Mouse (Mus musculus): Measurements from ENCODE around the gene Olfr722.
"Not testable (repeated sequence)": the region's sequence is repeated elsewhere in the genome, so short reads cannot be mapped to it uniquely, and the experiment has no call there.

Olfr722 gene

DNA sequence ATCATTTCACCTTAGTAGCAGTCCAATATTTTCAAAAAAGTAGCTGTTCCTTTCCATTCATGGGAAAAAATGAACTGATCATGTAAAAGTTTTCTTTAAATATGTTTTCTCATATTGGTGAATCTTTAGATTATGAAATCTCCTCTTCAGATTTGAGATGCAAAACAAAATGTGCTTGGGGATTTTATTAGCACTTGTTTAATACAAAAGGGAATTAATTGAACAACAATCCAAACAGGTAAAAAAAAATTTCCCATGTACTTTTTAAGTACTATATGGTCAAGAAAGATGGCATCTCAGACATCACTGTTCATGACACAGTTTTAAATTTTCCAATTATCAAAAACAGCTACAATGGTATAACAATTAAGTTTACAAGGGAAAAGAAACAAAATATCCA lies at the start of gene Olfr722:
Olfr722 (minus strand) TSS at position 101 of the 400 bp plus-strand sequence.
- DNase-seq, result no peak

DNA sequence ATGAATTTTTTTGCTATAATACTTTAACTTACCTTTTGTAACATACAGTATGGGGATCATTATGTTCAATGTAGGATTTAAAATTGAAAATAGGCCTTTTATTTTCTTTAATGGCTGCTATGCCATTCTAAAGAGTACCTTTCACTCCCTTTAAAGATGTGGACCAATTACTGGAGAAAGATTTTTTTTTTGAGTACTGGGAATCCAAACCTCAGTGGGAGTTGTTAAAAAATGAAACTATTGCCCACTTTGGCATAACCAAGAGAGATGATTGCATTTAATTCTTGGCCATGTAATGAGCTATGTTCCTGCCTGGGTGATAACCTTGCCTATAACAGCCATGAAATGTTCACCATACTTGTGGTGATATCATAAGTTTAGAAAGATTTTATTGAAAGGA lies 29.9 kb upstream of the Olfr722 start, which contains the start of gene Olfr723:
Olfr723 (minus strand) TSS at position 101 of the 400 bp plus-strand sequence.
- not testable (repeated sequence) for DNase-seq

DNA sequence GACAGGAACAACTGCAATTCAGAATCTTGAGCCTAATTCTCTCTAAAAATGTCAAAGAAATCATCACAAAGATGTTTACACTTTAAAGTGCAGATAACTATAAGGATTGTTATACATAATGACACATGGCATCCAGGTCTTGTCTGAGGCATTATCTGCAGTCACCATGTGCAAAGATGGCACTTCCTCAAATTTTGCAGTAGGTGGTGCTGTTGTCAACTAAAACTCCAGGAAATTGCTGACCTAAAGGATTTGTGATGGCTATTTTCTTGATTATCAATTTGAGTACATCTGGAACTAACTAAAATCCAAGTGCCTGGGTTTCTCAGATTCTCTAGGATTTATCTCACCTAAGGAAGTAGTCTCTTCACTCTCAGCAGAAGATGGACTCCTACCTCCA lies 41.4 kb downstream of the Olfr722 start:
- DNase-seq, result no peak

All from lung, postnatal 14 days (tissue).